Mouse (Mus musculus): ENCODE measurements around the gene Tll1.

Tll1 gene

DNA sequence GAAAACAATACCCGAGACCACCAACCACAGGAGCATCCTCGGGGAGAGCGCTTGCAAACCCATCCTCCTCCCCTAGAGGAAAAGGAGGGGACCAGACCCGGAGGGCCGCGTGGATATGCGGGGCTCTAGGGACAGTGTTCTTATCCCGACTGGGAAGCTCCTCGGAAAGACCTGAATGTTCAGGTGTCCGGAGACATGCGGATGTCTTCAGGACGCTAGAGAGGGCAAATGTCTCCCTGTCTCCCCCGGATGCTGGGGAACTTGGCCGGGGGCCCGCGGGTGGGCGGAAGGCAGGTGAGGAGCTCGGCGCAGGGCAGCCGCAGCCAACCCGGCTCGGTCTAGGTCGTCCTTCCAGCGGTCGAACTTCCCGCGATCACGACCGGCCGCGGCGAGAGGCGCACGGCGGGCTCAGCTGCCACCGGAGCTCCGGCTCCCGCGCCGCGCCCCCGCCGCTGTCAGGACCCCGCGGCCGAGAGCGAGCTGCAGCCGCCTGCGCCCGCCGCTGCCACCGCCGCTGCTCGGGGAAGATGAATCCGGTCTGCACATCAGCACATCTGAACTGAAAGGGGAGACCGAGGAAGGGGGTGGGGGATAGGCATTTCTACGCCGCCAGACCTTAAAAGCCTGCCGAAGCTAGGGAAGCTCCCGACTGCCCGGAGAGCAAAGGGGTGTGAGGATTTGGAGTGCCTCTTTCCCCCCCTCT, 599 bp downstream of the Tll1 start:
- peaks cover 34% of the 10 kb centered on the region for H3K4me1 ChIP-seq (replicated peaks; ENCODE audit: low read depth, low read length)

DNA sequence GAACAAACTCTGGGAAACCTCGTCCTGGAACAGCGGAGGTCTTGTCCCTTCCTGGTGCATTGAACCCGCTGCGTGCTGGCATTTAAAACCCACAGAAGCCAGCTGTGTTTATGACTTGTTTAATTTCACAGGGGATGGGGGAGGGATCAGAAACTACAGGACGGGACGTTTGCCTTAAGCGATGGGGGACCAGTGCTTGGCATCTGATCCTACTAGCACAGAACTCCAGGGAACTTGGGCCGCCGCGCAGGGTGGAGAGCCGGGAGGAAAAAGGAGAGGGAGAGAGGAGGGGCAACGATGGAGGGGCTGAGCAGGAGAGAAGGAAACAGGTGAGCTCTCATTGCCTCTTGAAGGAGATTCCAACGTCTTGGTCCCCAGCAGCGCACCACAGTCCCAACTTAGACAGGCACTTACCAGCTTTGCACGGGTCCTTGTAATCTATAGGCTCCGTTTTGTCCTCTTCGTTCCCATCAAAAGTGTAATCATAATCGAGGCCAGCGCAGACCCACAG, 1.2 kb downstream of the Tll1 start:
- H3K4me1 ChIP-seq (replicated peaks; ENCODE audit: low read depth, low read length): peaks cover 34% of the 10 kb centered on the region
- no peaks in the 10 kb centered on the region for H3K36me3 ChIP-seq (ENCODE audit: insufficient read depth, low read length)
- TF ChIP-seq POU5F1 (IDR thresholded peaks at IDR 0.05; ENCODE audit: borderline replicate concordance, low read length) (no peak), NANOG (IDR thresholded peaks at IDR 0.05; ENCODE audit: borderline replicate concordance, low read length) (no peak), CTCF (conservative IDR thresholded peaks at IDR 0.05; ENCODE audit: low read length) (no peak)
- no peaks in the 10 kb centered on the region for H3K9me3 ChIP-seq (ENCODE audit: low read length)
- H3K4me3 ChIP-seq (replicated peaks; ENCODE audit: low read length): peak overlapping the region; percentile 79
- H3K27me3 ChIP-seq (ENCODE audit: insufficient read depth, low read length): peaks cover 42% of the 10 kb centered on the region

More for the DNA sequence above, 599 bp downstream of the Tll1 start:
- no peaks in the 10 kb centered on the region for H3K9me3 ChIP-seq (ENCODE audit: low read length)
- peak overlapping the region; percentile 79 for H3K4me3 ChIP-seq (replicated peaks; ENCODE audit: low read length)
- TF ChIP-seq POU5F1 (IDR thresholded peaks at IDR 0.05; ENCODE audit: borderline replicate concordance, low read length) (no peak), CTCF (conservative IDR thresholded peaks at IDR 0.05; ENCODE audit: low read length) (no peak), NANOG (IDR thresholded peaks at IDR 0.05; ENCODE audit: borderline replicate concordance, low read length) (no peak)
- no peaks in the 10 kb centered on the region for H3K36me3 ChIP-seq (ENCODE audit: insufficient read depth, low read length)
- peaks cover 42% of the 10 kb centered on the region for H3K27me3 ChIP-seq (ENCODE audit: insufficient read depth, low read length)

DNA sequence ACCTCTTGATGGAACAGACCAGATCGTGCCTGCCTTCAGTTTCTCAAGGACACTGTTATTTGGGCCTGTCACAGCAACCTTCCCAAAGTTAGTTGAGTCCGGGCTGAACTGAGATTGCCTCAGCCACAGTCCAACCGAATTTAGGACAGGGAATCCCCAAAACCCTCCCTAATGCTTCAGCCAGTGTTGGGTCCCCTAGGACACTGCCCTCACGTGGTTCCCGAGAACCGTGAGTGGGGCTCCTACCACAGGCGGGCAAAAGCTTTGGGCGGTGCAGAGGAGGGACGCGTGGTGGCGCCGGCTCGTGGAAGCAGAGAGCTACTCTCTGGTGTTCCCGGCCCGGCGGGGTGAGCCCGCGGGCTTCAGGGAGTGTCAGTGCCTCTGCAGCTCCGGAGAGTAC, 1.9 kb downstream of the Tll1 start:
- Histone ChIP-seq H3K4me1 (replicated peaks; ENCODE audit: low read depth, low read length) (peaks cover 34% of the 10 kb centered on the region), H3K4me3 (replicated peaks; ENCODE audit: low read length) (peak overlapping the region; percentile 79), H3K36me3 (ENCODE audit: insufficient read depth, low read length) (no peaks in the 10 kb centered on the region), H3K9me3 (ENCODE audit: low read length) (no peaks in the 10 kb centered on the region), H3K27me3 (ENCODE audit: insufficient read depth, low read length) (peaks cover 42% of the 10 kb centered on the region)
- no peak for TF ChIP-seq POU5F1 (IDR thresholded peaks at IDR 0.05; ENCODE audit: borderline replicate concordance, low read length)
- no peak for TF ChIP-seq CTCF (conservative IDR thresholded peaks at IDR 0.05; ENCODE audit: low read length)
- TF ChIP-seq NANOG (IDR thresholded peaks at IDR 0.05; ENCODE audit: borderline replicate concordance, low read length): no peak

DNA sequence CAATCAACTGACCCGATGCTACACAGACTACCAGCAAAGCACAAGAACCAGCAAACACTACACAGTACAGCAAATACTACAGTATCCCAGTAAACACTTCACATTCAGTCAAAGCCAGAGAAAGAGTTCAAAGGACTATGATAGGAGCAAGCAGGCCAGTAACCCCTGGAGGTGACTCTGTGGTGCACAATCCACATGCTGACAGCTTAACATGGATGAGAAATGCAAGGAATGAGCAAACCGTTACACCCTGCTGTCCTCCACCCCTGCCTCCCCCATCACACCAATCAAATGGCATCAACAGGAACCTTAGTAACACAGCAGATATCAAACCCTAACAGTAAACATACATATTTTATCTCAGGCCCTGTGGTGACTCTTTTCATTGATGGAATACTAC, 7.7 kb downstream of the Tll1 start:
- Histone ChIP-seq H3K4me3 (replicated peaks; ENCODE audit: low read length) (no peak overlapping the region), H3K36me3 (ENCODE audit: insufficient read depth, low read length) (no peaks in the 10 kb centered on the region), H3K9me3 (ENCODE audit: low read length) (no peaks in the 10 kb centered on the region), H3K27me3 (ENCODE audit: insufficient read depth, low read length) (no peaks in the 10 kb centered on the region; the same call in 1 of the 2 replicates), H3K4me1 (replicated peaks; ENCODE audit: low read depth, low read length) (no peaks in the 10 kb centered on the region)
- TF ChIP-seq POU5F1 (IDR thresholded peaks at IDR 0.05; ENCODE audit: borderline replicate concordance, low read length) (no peak), CTCF (conservative IDR thresholded peaks at IDR 0.05; ENCODE audit: low read length) (no peak), NANOG (IDR thresholded peaks at IDR 0.05; ENCODE audit: borderline replicate concordance, low read length) (no peak)

DNA sequence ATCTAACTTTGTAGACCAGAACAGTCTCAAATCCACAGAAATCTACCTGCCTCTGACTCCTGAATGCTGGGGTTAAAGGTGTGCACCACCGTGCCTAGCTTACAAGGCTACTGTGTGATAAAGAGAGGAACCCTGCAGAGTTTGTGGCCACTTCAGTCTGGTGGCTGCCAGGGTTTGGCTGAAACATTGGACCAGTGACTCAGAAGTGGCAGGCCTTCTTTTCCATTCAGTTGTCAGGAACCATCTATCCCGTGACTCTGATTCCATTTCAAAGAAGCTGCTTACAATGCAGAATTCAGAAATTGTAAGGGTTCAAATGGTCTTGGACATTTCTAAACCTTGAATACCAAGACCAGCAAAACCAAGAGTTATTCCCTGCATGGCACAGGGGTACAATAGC, 12.7 kb downstream of the Tll1 start:
- no peaks in the 10 kb centered on the region for H3K36me3 ChIP-seq (ENCODE audit: insufficient read depth, low read length)
- no peaks in the 10 kb centered on the region for H3K9me3 ChIP-seq (ENCODE audit: low read length)
- H3K4me3 ChIP-seq (replicated peaks; ENCODE audit: low read length): no peak overlapping the region
- no peaks in the 10 kb centered on the region for H3K4me1 ChIP-seq (replicated peaks; ENCODE audit: low read depth, low read length)
- no peaks in the 10 kb centered on the region for H3K27me3 ChIP-seq (ENCODE audit: insufficient read depth, low read length)
- TF ChIP-seq CTCF (conservative IDR thresholded peaks at IDR 0.05; ENCODE audit: low read length) (no peak), POU5F1 (IDR thresholded peaks at IDR 0.05; ENCODE audit: borderline replicate concordance, low read length) (no peak), NANOG (IDR thresholded peaks at IDR 0.05; ENCODE audit: borderline replicate concordance, low read length) (no peak)

DNA sequence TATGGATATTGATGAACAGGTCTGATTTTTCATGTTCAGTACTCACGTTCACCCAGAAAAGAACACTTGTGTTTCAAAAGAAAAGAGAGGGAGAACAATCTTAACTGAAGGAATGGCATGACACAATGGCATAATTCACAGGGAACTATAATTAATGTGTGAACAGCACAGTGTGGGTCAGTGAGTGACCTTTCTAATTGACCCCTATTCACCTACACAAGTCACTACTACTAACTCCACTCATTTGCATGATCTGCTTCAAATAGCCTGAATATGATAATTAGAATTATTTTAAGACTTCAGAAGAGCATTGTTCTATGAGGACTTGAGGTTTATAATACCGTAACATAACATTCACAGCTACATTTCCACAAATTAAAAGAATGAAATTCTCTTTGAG, 18.2 kb downstream of the Tll1 start:
- Histone ChIP-seq H3K27me3 (ENCODE audit: insufficient read depth, low read length) (no peaks in the 10 kb centered on the region), H3K36me3 (ENCODE audit: insufficient read depth, low read length) (no peaks in the 10 kb centered on the region), H3K4me3 (replicated peaks; ENCODE audit: low read length) (no peak overlapping the region), H3K9me3 (ENCODE audit: low read length) (no peaks in the 10 kb centered on the region), H3K4me1 (replicated peaks; ENCODE audit: low read depth, low read length) (no peaks in the 10 kb centered on the region)
- no peak for TF ChIP-seq NANOG (IDR thresholded peaks at IDR 0.05; ENCODE audit: borderline replicate concordance, low read length)
- TF ChIP-seq CTCF (conservative IDR thresholded peaks at IDR 0.05; ENCODE audit: low read length): no peak
- TF ChIP-seq POU5F1 (IDR thresholded peaks at IDR 0.05; ENCODE audit: borderline replicate concordance, low read length): no peak

DNA sequence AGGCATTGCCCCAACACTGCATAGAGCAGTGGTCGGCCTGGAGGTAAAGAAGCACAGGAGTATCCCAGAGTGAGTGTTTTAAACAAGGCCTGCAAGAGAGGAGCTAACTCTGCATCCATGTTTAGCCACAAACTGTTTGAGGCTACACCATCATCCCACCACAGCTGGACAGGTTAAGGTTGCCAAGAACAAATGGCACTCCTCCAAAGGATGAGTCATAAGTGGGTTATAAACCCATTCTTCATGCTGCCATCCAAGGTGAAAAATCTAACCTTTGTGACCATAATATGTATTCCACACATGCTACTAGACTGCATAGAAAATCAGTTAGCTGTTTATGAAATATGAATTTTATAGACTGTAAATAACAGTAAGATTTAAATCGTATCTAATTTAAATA, 29.1 kb downstream of the Tll1 start:
- H3K9me3 ChIP-seq (ENCODE audit: low read length): no peaks in the 10 kb centered on the region
- no peaks in the 10 kb centered on the region for H3K36me3 ChIP-seq (ENCODE audit: insufficient read depth, low read length)
- no peak overlapping the region for H3K4me3 ChIP-seq (replicated peaks; ENCODE audit: low read length)
- no peaks in the 10 kb centered on the region for H3K4me1 ChIP-seq (replicated peaks; ENCODE audit: low read depth, low read length)
- no peaks in the 10 kb centered on the region for H3K27me3 ChIP-seq (ENCODE audit: insufficient read depth, low read length)
- TF ChIP-seq NANOG (IDR thresholded peaks at IDR 0.05; ENCODE audit: borderline replicate concordance, low read length): no peak
- no peak for TF ChIP-seq CTCF (conservative IDR thresholded peaks at IDR 0.05; ENCODE audit: low read length)
- TF ChIP-seq POU5F1 (IDR thresholded peaks at IDR 0.05; ENCODE audit: borderline replicate concordance, low read length): no peak

DNA sequence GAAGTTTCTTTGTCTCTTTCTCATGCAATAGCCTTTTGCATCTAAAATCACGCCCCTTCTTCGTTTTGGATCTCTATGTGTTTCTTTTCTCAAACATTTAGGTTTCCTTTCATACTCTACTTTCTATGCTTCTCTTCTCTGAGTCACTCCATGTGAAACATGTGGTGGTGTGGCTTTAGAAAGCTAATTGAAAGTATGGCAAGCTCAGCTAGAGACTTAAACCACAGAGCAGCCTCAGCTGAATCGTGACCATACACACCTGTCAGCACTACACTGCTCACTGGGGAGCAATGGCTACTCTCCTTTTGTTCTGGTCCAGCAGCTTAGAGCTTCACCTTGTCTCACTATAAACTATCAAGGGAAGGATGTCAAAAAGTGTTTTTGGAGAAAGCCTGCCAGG, 31.2 kb downstream of the Tll1 start:
- no peaks in the 10 kb centered on the region for H3K27me3 ChIP-seq (ENCODE audit: insufficient read depth, low read length)
- no peaks in the 10 kb centered on the region for H3K36me3 ChIP-seq (ENCODE audit: insufficient read depth, low read length)
- H3K9me3 ChIP-seq (ENCODE audit: low read length): no peaks in the 10 kb centered on the region
- TF ChIP-seq CTCF (conservative IDR thresholded peaks at IDR 0.05; ENCODE audit: low read length): no peak
- no peak for TF ChIP-seq POU5F1 (IDR thresholded peaks at IDR 0.05; ENCODE audit: borderline replicate concordance, low read length)
- TF ChIP-seq NANOG (IDR thresholded peaks at IDR 0.05; ENCODE audit: borderline replicate concordance, low read length): no peak
- H3K4me3 ChIP-seq (replicated peaks; ENCODE audit: low read length): no peak overlapping the region
- H3K4me1 ChIP-seq (replicated peaks; ENCODE audit: low read depth, low read length): no peaks in the 10 kb centered on the region

DNA sequence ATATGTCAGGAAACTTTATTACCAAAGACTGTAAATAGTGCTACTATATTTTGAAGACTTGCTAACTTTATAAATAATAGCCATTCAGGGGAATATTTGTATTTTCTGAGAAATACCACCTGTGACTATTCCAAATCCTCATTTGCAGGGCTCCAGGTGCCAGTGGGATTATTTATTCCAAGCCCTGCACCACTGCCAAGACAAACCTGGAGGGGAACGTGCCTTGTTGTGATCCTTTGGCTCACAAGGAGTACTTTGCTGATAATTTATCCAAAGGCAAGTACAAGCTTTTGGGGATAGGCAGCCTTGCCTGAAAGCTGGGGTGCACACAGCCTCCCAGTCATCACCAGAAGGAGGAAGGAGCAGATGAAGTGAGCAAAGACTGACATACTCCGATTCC, 32.3 kb downstream of the Tll1 start:
- Histone ChIP-seq H3K4me1 (replicated peaks; ENCODE audit: low read depth, low read length) (no peaks in the 10 kb centered on the region), H3K9me3 (ENCODE audit: low read length) (no peaks in the 10 kb centered on the region), H3K4me3 (replicated peaks; ENCODE audit: low read length) (no peak overlapping the region), H3K27me3 (ENCODE audit: insufficient read depth, low read length) (no peaks in the 10 kb centered on the region), H3K36me3 (ENCODE audit: insufficient read depth, low read length) (no peaks in the 10 kb centered on the region)
- TF ChIP-seq POU5F1 (IDR thresholded peaks at IDR 0.05; ENCODE audit: borderline replicate concordance, low read length) (no peak), CTCF (conservative IDR thresholded peaks at IDR 0.05; ENCODE audit: low read length) (no peak)

Data from E14TG2a.4 (cell line).